Mouse (Mus musculus): ENCODE data around the gene Scarb1.

DNA sequence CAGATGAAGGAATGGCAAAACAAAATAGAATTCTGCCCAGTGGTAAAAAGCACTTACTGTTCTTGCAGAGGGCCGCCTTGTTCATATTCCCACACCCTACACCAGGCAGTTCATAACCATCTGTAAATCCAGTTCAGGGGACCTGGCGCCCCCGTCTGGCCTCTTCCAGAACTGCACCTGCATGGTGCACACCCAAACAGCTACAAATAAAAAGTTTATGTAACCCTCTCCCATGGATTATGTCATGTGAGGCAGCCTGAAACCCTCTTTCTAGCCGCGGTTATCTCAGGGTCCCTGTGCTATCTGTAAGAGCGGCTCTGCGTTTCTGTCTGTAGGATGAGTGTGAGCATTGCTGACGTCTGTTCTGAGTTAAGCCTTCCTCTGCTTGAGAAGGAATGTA lies 7.6 kb upstream of the Scarb1 start:
- TF ChIP-seq CTCF (IDR thresholded peaks at IDR 0.05; ENCODE audit: borderline replicate concordance, insufficient read depth, low read depth, low read length) (peak; percentile 37; the same call in 1 of the 2 replicates), POLR2A (IDR thresholded peaks at IDR 0.05; ENCODE audit: borderline replicate concordance, insufficient read depth, low read length) (no peak)

Measured in cerebellum, adult 2 months (tissue).